In the genomic region with DNA sequence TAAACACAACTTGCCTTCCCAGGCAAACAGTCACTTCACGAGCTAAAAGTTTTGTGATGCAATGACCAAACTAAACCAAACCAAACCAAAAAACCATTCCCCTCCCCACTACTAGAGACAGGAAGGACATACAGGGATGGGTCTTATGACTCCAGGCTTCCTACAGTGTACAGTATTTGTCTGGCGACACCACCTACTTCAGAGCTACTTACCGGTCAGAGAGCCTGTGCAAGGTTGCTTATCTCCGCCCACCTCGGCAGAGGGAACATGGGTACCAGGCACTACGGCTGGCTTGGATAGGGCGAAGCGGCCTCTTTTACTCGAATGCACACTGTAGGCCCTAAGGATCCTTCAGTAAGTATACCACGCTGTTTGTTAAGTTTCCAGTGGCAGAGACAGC, we compare ENCODE assay signal across 8 mouse cellular contexts. TPM values are rescaled to one million over a fixed set of nuclear protein-coding genes. Genes with fewer than 3 reads are reported as not detected.
DNase-seq lines count a peak whose midpoint lies in the region; ATAC-seq and TF ChIP-seq lines count a peak whose summit lies in the region.

No protein-coding gene starts in this region.

- H3K4me2 ChIP-seq in embryonic facial prominence, embryonic 14.5 days (ENCODE audit: low read depth, low read length) = peak overlapping the region; percentile 97
- peak overlapping the region; percentile 82 for H3K4me2 ChIP-seq in lung, postnatal 0 days (replicated peaks; ENCODE audit: low read depth, low read length)
- H3K4me2 ChIP-seq in stomach, postnatal 0 days (replicated peaks; ENCODE audit: low read depth) = peak overlapping the region; percentile 95

- H3K4me1 ChIP-seq in embryonic facial prominence, embryonic 14.5 days (ENCODE audit: control insufficient read depth, insufficient read depth, low read length) = peaks cover 14% of the 10 kb centered on the region
- peaks cover 15% of the 10 kb centered on the region; the same call in 1 of the 2 replicates for H3K4me1 ChIP-seq in lung, postnatal 0 days (ENCODE audit: insufficient read depth, low read depth, low read length)
- peaks cover 8% of the 10 kb centered on the region; the same call in 1 of the 2 replicates for H3K4me1 ChIP-seq in stomach, postnatal 0 days (replicated peaks; ENCODE audit: control insufficient read depth, insufficient read depth)

- peak; percentile 1; the same call in 1 of the 2 replicates for TF ChIP-seq CTCF in lung, postnatal 0 days (IDR thresholded peaks at IDR 0.05)
- no peak for TF ChIP-seq CTCF in stomach, postnatal 0 days (IDR thresholded peaks at IDR 0.05; ENCODE audit: low read depth)

- H3K9ac ChIP-seq in embryonic facial prominence, embryonic 14.5 days (ENCODE audit: low read depth, low read length) = peak overlapping the region; percentile 100
- H3K9ac ChIP-seq in lung, postnatal 0 days (replicated peaks; ENCODE audit: low read depth) = peak overlapping the region; percentile 95
- peak overlapping the region; percentile 98 for H3K9ac ChIP-seq in stomach, postnatal 0 days (ENCODE audit: low read length)

- H3K4me3 ChIP-seq in embryonic facial prominence, embryonic 14.5 days (ENCODE audit: low read depth, low read length) = peak overlapping the region; percentile 99
- peak overlapping the region; percentile 80 for H3K4me3 ChIP-seq in lung, postnatal 0 days (ENCODE audit: low read depth, low read length)
- peak overlapping the region; percentile 95 for H3K4me3 ChIP-seq in stomach, postnatal 0 days (ENCODE audit: low read depth, low read length)

- H3K9me3 ChIP-seq in embryonic facial prominence, embryonic 14.5 days (ENCODE audit: control insufficient read depth, low read length) = no peaks in the 10 kb centered on the region
- H3K9me3 ChIP-seq in lung, postnatal 0 days (ENCODE audit: low read length) = no peaks in the 10 kb centered on the region
- no peaks in the 10 kb centered on the region for H3K9me3 ChIP-seq in stomach, postnatal 0 days (ENCODE audit: control insufficient read depth, low read length)

- 2% methylated on average over 10 of the region's 10 CpGs for WGBS in embryonic facial prominence, embryonic 14.5 days
- under 1% methylated on average over 10 of the region's 10 CpGs for WGBS in lung, postnatal 0 days
- under 1% methylated on average over 10 of the region's 10 CpGs for WGBS in stomach, postnatal 0 days

- H3K27me3 ChIP-seq in embryonic facial prominence, embryonic 14.5 days (replicated peaks; ENCODE audit: control insufficient read depth, insufficient read depth, low read length) = no peaks in the 10 kb centered on the region
- no peaks in the 10 kb centered on the region for H3K27me3 ChIP-seq in lung, postnatal 0 days (replicated peaks; ENCODE audit: insufficient read depth, low read length)
- H3K27me3 ChIP-seq in stomach, postnatal 0 days (ENCODE audit: control insufficient read depth, insufficient read depth, low read length) = no peaks in the 10 kb centered on the region

- no peak for ATAC-seq in embryonic facial prominence, embryonic 14.5 days (ENCODE audit: low read depth)
- peak; percentile 47 for ATAC-seq in lung, postnatal 0 days
- ATAC-seq in stomach, postnatal 0 days (ENCODE audit: low FRiP score, low TSS enrichment) = no peak

- DNase-seq in thymus, postnatal 14 days = peak; percentile 31
- DNase-seq in thymus, adult 18-20 months = no peak
- no peak for DNase-seq in embryonic facial prominence, embryonic 14.5 days (ENCODE audit: low spot score)
- peak; percentile 36 for DNase-seq in kidney, adult 18-20 months
- peak; percentile 81 for DNase-seq in lung, postnatal 0 days (ENCODE audit: low spot score)
- DNase-seq in stomach, postnatal 0 days (ENCODE audit: low spot score) = peak; percentile 64
- DNase-seq in cerebellum, adult 11 months = no peak
- DNase-seq in gastrocnemius, adult 8-10 months (ENCODE audit: low spot score in 2 of 2) = no peak

- peaks cover 37% of the 10 kb centered on the region for H3K36me3 ChIP-seq in embryonic facial prominence, embryonic 14.5 days (ENCODE audit: control insufficient read depth, insufficient read depth, low read length)
- H3K36me3 ChIP-seq in lung, postnatal 0 days (ENCODE audit: insufficient read depth, low read length) = peaks cover 13% of the 10 kb centered on the region
- H3K36me3 ChIP-seq in stomach, postnatal 0 days (ENCODE audit: control insufficient read depth, insufficient read depth, low read length) = peaks cover 5% of the 10 kb centered on the region; the same call in 1 of the 2 replicates

- no peak for TF ChIP-seq EP300 in lung, postnatal 0 days (IDR thresholded peaks at IDR 0.05)
- TF ChIP-seq EP300 in stomach, postnatal 0 days (optimal IDR thresholded peaks at IDR 0.05) = no peak

- peak overlapping the region; percentile 99 for H3K27ac ChIP-seq in embryonic facial prominence, embryonic 14.5 days (replicated peaks; ENCODE audit: low read depth, low read length)
- peak overlapping the region; percentile 98 for H3K27ac ChIP-seq in lung, postnatal 0 days (ENCODE audit: low read length)
- peak overlapping the region; percentile 99 for H3K27ac ChIP-seq in stomach, postnatal 0 days (replicated peaks)

RNA-seq across cellular contexts. Expression of a gene that starts 2.1 kb away (rescaled TPM):
- 482 and 517 TPM in 2 replicates for polyA plus RNA-seq in embryonic facial prominence, embryonic 14.5 days (2014; fragmentation: Nextera tagmentation; extraction: Ambion mirVana)
- 456 and 477 TPM in 2 replicates for polyA plus RNA-seq in lung, postnatal 0 days (2015; fragmentation: Nextera tagmentation; extraction: Ambion mirVana)
- polyA plus RNA-seq in stomach, postnatal 0 days (2015; fragmentation: Nextera tagmentation; extraction: Ambion mirVana) = 308 and 318 TPM in 2 replicates
- total RNA-seq in gastrocnemius, adult 8-10 months (2022) = 10 to 100 TPM; 57.0 to 66.7 (median 58.0) TPM

RNA-seq across cellular contexts. Expression of a gene that starts 16.2 kb away (rescaled TPM):
- 0.42 and 1.1 TPM in 2 replicates for polyA plus RNA-seq in embryonic facial prominence, embryonic 14.5 days (2014; fragmentation: Nextera tagmentation; extraction: Ambion mirVana)
- 2.6 and 2.8 TPM in 2 replicates for polyA plus RNA-seq in lung, postnatal 0 days (2015; fragmentation: Nextera tagmentation; extraction: Ambion mirVana)
- polyA plus RNA-seq in stomach, postnatal 0 days (2015; fragmentation: Nextera tagmentation; extraction: Ambion mirVana) = 1.2 and 1.3 TPM in 2 replicates
- not detected for total RNA-seq in gastrocnemius, adult 8-10 months (2022)

RNA-seq across cellular contexts. Expression of a gene that starts 25.9 kb away (rescaled TPM):
- polyA plus RNA-seq in embryonic facial prominence, embryonic 14.5 days (2014; fragmentation: Nextera tagmentation; extraction: Ambion mirVana) = 3.1 and 4.4 TPM in 2 replicates
- 2.9 and 3.5 TPM in 2 replicates for polyA plus RNA-seq in lung, postnatal 0 days (2015; fragmentation: Nextera tagmentation; extraction: Ambion mirVana)
- 0.50 and 0.52 TPM in 2 replicates for polyA plus RNA-seq in stomach, postnatal 0 days (2015; fragmentation: Nextera tagmentation; extraction: Ambion mirVana)
- under 1 TPM; 0.27 to 0.56 (median 0.33) TPM for total RNA-seq in gastrocnemius, adult 8-10 months (2022)

RNA-seq across cellular contexts. Expression of a gene that starts 32.4 kb away (rescaled TPM):
- 39.1 and 48.7 TPM in 2 replicates for polyA plus RNA-seq in embryonic facial prominence, embryonic 14.5 days (2014; fragmentation: Nextera tagmentation; extraction: Ambion mirVana)
- 33.0 and 37.2 TPM in 2 replicates for polyA plus RNA-seq in lung, postnatal 0 days (2015; fragmentation: Nextera tagmentation; extraction: Ambion mirVana)
- polyA plus RNA-seq in stomach, postnatal 0 days (2015; fragmentation: Nextera tagmentation; extraction: Ambion mirVana) = 31.3 and 33.7 TPM in 2 replicates
- total RNA-seq in gastrocnemius, adult 8-10 months (2022) = 10 to 100 TPM; 14.2 to 19.1 (median 15.6) TPM

RNA-seq across cellular contexts. Expression of a gene that starts 32.4 kb away (rescaled TPM):
- polyA plus RNA-seq in embryonic facial prominence, embryonic 14.5 days (2014; fragmentation: Nextera tagmentation; extraction: Ambion mirVana) = 32.4 and 34.9 TPM in 2 replicates
- polyA plus RNA-seq in lung, postnatal 0 days (2015; fragmentation: Nextera tagmentation; extraction: Ambion mirVana) = 68.3 and 74.5 TPM in 2 replicates
- polyA plus RNA-seq in stomach, postnatal 0 days (2015; fragmentation: Nextera tagmentation; extraction: Ambion mirVana) = 36.0 and 39.3 TPM in 2 replicates
- total RNA-seq in gastrocnemius, adult 8-10 months (2022) = 10 to 100 TPM; 12.8 to 17.2 (median 14.8) TPM

Comparison
In these comparisons a context has a peak if more than half of its experiments do, and no peak if none do; other contexts are left out.
1. DNase-seq: peak in thymus, postnatal 14 days (single experiment), kidney, adult 18-20 months (single experiment), lung, postnatal 0 days (single experiment) and stomach, postnatal 0 days (single experiment); none in thymus, adult 18-20 months (0 of 2), embryonic facial prominence, embryonic 14.5 days (single experiment), cerebellum, adult 11 months (single experiment) and gastrocnemius, adult 8-10 months (0 of 2).
2. Peak in every context shown above with its lines, with median percentiles within 50 percentile points of each other: H3K27ac ChIP-seq, H3K4me2 ChIP-seq, H3K4me3 ChIP-seq and H3K9ac ChIP-seq.